ENCODE assay signal across 8 mouse cellular contexts in genomic region chr13:3642049-3642448, GRCm38 (mm10). TPM values are rescaled to one million over a fixed set of nuclear protein-coding genes. Genes with fewer than 3 reads are reported as not detected.
A peak's percentile ranks its signal among the peaks of the same experiment; 100 is the strongest.
DNase-seq lines count a peak whose midpoint lies in the region; ATAC-seq lines count a peak whose summit lies in the region.

No protein-coding gene starts in this region.

- DNase-seq in embryo, embryonic 10 days (ENCODE audit: low spot score), result peak; percentile 35
- DNase-seq in embryo, embryonic 9.5 days (ENCODE audit: extremely low spot score), result no peak
- DNase-seq in A20 (ENCODE audit: low read depth, low spot score), result peak; percentile 79
- DNase-seq in kidney, postnatal 25 days, result peak; percentile 65 to 72
- DNase-seq in thymus, postnatal 10 days (ENCODE audit: low spot score in 2 of 2), result peak; percentile 31 to 54
- no peak for DNase-seq in layer of hippocampus, adult 11-12 months (ENCODE audit: low spot score)

- no peak overlapping the region for H3K9ac ChIP-seq in embryonic facial prominence, embryonic 15.5 days

- ATAC-seq in embryonic facial prominence, embryonic 15.5 days (ENCODE audit: insufficient number of reproducible peaks, low FRiP score, low TSS enrichment, low read depth), result peak; percentile 80
- peak; percentile 82 for ATAC-seq in megakaryocyte-erythroid progenitor cell, adult 5-6 weeks (replicated peaks; ENCODE audit: low FRiP score, low TSS enrichment, poor library complexity, severe bottlenecking)

- no peaks in the 10 kb centered on the region for H3K4me1 ChIP-seq in embryonic facial prominence, embryonic 15.5 days

- no peak overlapping the region for H3K4me2 ChIP-seq in embryonic facial prominence, embryonic 15.5 days (replicated peaks)

- WGBS in embryonic facial prominence, embryonic 15.5 days, result 56% methylated on average over 9 of the region's 9 CpGs

- H3K36me3 ChIP-seq in embryonic facial prominence, embryonic 15.5 days, result peaks cover 8% of the 10 kb centered on the region; the same call in 1 of the 2 replicates

- no peak overlapping the region for H3K4me3 ChIP-seq in embryonic facial prominence, embryonic 15.5 days (replicated peaks)

- H3K27me3 ChIP-seq in embryonic facial prominence, embryonic 15.5 days, result no peaks in the 10 kb centered on the region

- H3K27ac ChIP-seq in embryonic facial prominence, embryonic 15.5 days (replicated peaks), result no peak overlapping the region

- H3K9me3 ChIP-seq in embryonic facial prominence, embryonic 15.5 days (replicated peaks), result no peaks in the 10 kb centered on the region

RNA-seq across cellular contexts. Expression of gene Asb13, which starts 8.2 kb away (rescaled TPM):
- polyA plus RNA-seq in embryonic facial prominence, embryonic 15.5 days (2015; fragmentation: Nextera tagmentation; extraction: Ambion mirVana), result 10.9 and 12.5 TPM in 2 replicates
- total RNA-seq in megakaryocyte-erythroid progenitor cell, adult 5-6 weeks (2014; fragmentation: Nextera tagmentation), result 5.4 and 9.9 TPM in 2 replicates
- total RNA-seq in megakaryocyte-erythroid progenitor cell, adult 5-6 weeks (2017), result 7.3 and 7.7 TPM in 2 replicates

RNA-seq across cellular contexts. Expression of gene Fam208b, which starts 31.1 kb away (rescaled TPM):
- polyA plus RNA-seq in embryonic facial prominence, embryonic 15.5 days (2015; fragmentation: Nextera tagmentation; extraction: Ambion mirVana), result 14.2 and 15.1 TPM in 2 replicates
- 66.5 and 85.9 TPM in 2 replicates for total RNA-seq in megakaryocyte-erythroid progenitor cell, adult 5-6 weeks (2014; fragmentation: Nextera tagmentation)
- total RNA-seq in megakaryocyte-erythroid progenitor cell, adult 5-6 weeks (2017), result 45.8 TPM in 2 replicates

Comparison
In these comparisons a context has a peak if more than half of its experiments do, and no peak if none do; other contexts are left out.
1. DNase-seq: peak in embryo, embryonic 10 days (single experiment), A20 (single experiment), kidney, postnatal 25 days (2 of 2) and thymus, postnatal 10 days (2 of 2); none in embryo, embryonic 9.5 days (single experiment) and layer of hippocampus, adult 11-12 months (single experiment).